Comparison of ENCODE assay signal across 24 mouse cellular contexts in the genomic region with DNA sequence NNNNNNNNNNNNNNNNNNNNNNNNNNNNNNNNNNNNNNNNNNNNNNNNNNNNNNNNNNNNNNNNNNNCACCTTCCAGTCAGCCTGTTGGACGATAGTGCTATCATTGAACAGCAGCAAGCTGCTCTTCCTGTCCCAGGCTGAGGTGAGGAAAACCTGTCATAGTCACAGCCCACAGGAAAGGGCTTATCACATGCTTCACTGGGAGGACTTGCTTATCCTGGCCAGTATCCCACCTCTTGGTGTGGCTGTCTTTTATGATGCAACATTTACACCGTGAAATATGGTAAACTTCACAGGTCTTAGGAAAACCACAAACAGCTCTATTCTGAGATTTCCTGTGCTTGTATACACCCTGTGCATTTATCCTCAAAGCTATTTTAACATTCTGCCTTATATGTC. TPM values are rescaled to one million over a fixed set of nuclear protein-coding genes. Genes with fewer than 3 reads are reported as not detected.
DNase-seq lines count a peak whose midpoint lies in the region; ATAC-seq lines count a peak whose summit lies in the region.
"Not testable (repeated sequence)": the region's sequence is repeated elsewhere in the genome, so short reads cannot be mapped to it uniquely, and the experiment has no call there.
"Had no signal": no experiment of that assay in that cellular context is flagged by ENCODE, and none has a peak within 500 bp of the region (broad histone marks: within the 10 kb centered on the region; RNA-seq: fewer than 3 reads in every experiment).

No protein-coding gene starts in this region.

- not testable (repeated sequence) for H3K4me1 ChIP-seq in liver, embryonic 12.5 days

- H3K27me3 ChIP-seq in liver, embryonic 12.5 days (replicated peaks) = not testable (repeated sequence)

- not testable (repeated sequence) for H3K9ac ChIP-seq in liver, embryonic 12.5 days

- 39% methylated on average over 2 of the region's 2 CpGs for WGBS in liver, embryonic 12.5 days (ENCODE audit: insufficient replicate concordance)

- H3K4me3 ChIP-seq in liver, embryonic 12.5 days = not testable (repeated sequence)

- peak; percentile 92 for DNase-seq in 416B (ENCODE audit: low read depth)
- peak; percentile 51 for DNase-seq in MEL-GATA-1-ER (ENCODE audit: extremely low read depth, low read depth)

- H3K27ac ChIP-seq in liver, embryonic 12.5 days = not testable (repeated sequence)

- H3K4me2 ChIP-seq in liver, embryonic 12.5 days = not testable (repeated sequence)

- not testable (repeated sequence) for H3K36me3 ChIP-seq in liver, embryonic 12.5 days

- H3K9me3 ChIP-seq in liver, embryonic 12.5 days (replicated peaks) = not testable (repeated sequence)

- ATAC-seq in common myeloid progenitor, adult 5-6 weeks (replicated peaks; ENCODE audit: low read depth, poor library complexity, severe bottlenecking) = peak; percentile 98
- peak; percentile 86 to 92 for ATAC-seq in hematopoietic stem cell, adult 5-6 weeks (replicated peaks in 1 of 2; ENCODE audit: insufficient read depth in 1 of 2, low FRiP score in 2 of 2, low TSS enrichment in 1 of 2, low read depth in 1 of 2, poor library complexity in 2 of 2, severe bottlenecking in 2 of 2)
- ATAC-seq in liver, embryonic 12.5 days = peak; percentile 27; the same call in 1 of the 2 replicates
- peak; percentile 26 for ATAC-seq in megakaryocyte, adult 5-6 weeks (ENCODE audit: poor library complexity, severe bottlenecking)
- ATAC-seq in megakaryocyte-erythroid progenitor cell, adult 5-6 weeks (replicated peaks; ENCODE audit: low FRiP score, low TSS enrichment, poor library complexity, severe bottlenecking) = peak; percentile 98
- peak; percentile 19; the same call in 1 of the 2 replicates for ATAC-seq in neutrophil, adult 5-6 weeks (ENCODE audit: extremely low read depth, insufficient number of reproducible peaks, low FRiP score, poor library complexity, severe bottlenecking)

RNA-seq across cellular contexts. Expression of a gene that starts 4.6 kb away (rescaled TPM):
- total RNA-seq in common myeloid progenitor, adult 5-6 weeks (2017) = not detected in 2 replicates
- total RNA-seq in hematopoietic stem cell, adult 5-6 weeks (2017) = 0.31 TPM in 1 of 2 replicates, not detected in the other
- polyA plus RNA-seq in liver, embryonic 12.5 days (2016; fragmentation: Nextera tagmentation; extraction: Ambion mirVana) = not detected in 2 replicates
- 1.3 and 2.4 TPM in 2 replicates for total RNA-seq in megakaryocyte, adult 5-6 weeks (2015)
- total RNA-seq in megakaryocyte, adult 5-6 weeks (2017) = 0.37 and 0.51 TPM in 2 replicates
- total RNA-seq in megakaryocyte-erythroid progenitor cell, adult 5-6 weeks (2014; fragmentation: Nextera tagmentation) = not detected in 2 replicates
- 2.5 TPM in 1 of 2 replicates, not detected in the other for total RNA-seq in megakaryocyte-erythroid progenitor cell, adult 5-6 weeks (2017)
- 0.49 and 4.4 TPM in 2 replicates for total RNA-seq in neutrophil, adult 5-6 weeks (2017)
- total RNA-seq: adrenal gland, adult 18-20 months; adrenal gland, adult 8-10 months; adrenal gland, postnatal 14 days; adrenal gland, postnatal 36 days; ES-E14 had no signal
- polyA plus RNA-seq: activated CD4-positive, CD25-positive, alpha-beta regulatory T cell, adult 4 months; C2C12; cerebellum, adult 2 months; embryonic facial prominence, embryonic 11.5 days; embryonic facial prominence, embryonic 13.5 days; embryonic facial prominence, embryonic 15.5 days; erythroblast, embryonic 14.5 days; forebrain, embryonic 10.5 days; forebrain, embryonic 12.5 days; forebrain, embryonic 14.5 days; forebrain, embryonic 16.5 days had no signal

RNA-seq across cellular contexts. Expression of a gene that starts 44.7 kb away (rescaled TPM):
- 0.27 and 0.68 TPM in 2 replicates for total RNA-seq in common myeloid progenitor, adult 5-6 weeks (2017)
- total RNA-seq in hematopoietic stem cell, adult 5-6 weeks (2017) = not detected in 2 replicates
- polyA plus RNA-seq in liver, embryonic 12.5 days (2016; fragmentation: Nextera tagmentation; extraction: Ambion mirVana) = not detected in 2 replicates
- 1.4 and 2.7 TPM in 2 replicates for total RNA-seq in megakaryocyte, adult 5-6 weeks (2015)
- total RNA-seq in megakaryocyte, adult 5-6 weeks (2017) = 1.8 and 2.3 TPM in 2 replicates
- total RNA-seq in megakaryocyte-erythroid progenitor cell, adult 5-6 weeks (2014; fragmentation: Nextera tagmentation) = not detected in 2 replicates
- total RNA-seq in megakaryocyte-erythroid progenitor cell, adult 5-6 weeks (2017) = 1.6 and 1.9 TPM in 2 replicates
- total RNA-seq in neutrophil, adult 5-6 weeks (2017) = 1.3 and 2.2 TPM in 2 replicates
- total RNA-seq: adrenal gland, adult 18-20 months; adrenal gland, postnatal 14 days; adrenal gland, postnatal 36 days; ES-E14 had no signal
- polyA plus RNA-seq: activated CD4-positive, CD25-positive, alpha-beta regulatory T cell, adult 4 months; C2C12; cerebellum, adult 2 months; embryonic facial prominence, embryonic 11.5 days; embryonic facial prominence, embryonic 13.5 days; embryonic facial prominence, embryonic 15.5 days; erythroblast, embryonic 14.5 days; forebrain, embryonic 10.5 days; forebrain, embryonic 12.5 days; forebrain, embryonic 14.5 days; forebrain, embryonic 16.5 days had no signal

Comparison
In these comparisons a context has a peak if more than half of its experiments do, and no peak if none do; other contexts are left out.
1. ATAC-seq: peak in every context shown above with its lines; median percentile 98 in common myeloid progenitor, adult 5-6 weeks; 98 in megakaryocyte-erythroid progenitor cell, adult 5-6 weeks; 89 in hematopoietic stem cell, adult 5-6 weeks; 27 in liver, embryonic 12.5 days; 26 in megakaryocyte, adult 5-6 weeks; 19 in neutrophil, adult 5-6 weeks.